Mouse (Mus musculus): ENCODE data around the gene Mroh7. TPM values are rescaled to one million over a fixed set of nuclear protein-coding genes. Genes with fewer than 3 reads are reported as not detected.

Gene Mroh7
- polyA plus RNA-seq (2014; fragmentation: Illumina TruSeq; extraction: RNeasy Lipid Tissue Mini Kit (QIAGEN cat#74804); ENCODE audit: low read depth, low replicate concordance) = 1.3 TPM

DNA sequence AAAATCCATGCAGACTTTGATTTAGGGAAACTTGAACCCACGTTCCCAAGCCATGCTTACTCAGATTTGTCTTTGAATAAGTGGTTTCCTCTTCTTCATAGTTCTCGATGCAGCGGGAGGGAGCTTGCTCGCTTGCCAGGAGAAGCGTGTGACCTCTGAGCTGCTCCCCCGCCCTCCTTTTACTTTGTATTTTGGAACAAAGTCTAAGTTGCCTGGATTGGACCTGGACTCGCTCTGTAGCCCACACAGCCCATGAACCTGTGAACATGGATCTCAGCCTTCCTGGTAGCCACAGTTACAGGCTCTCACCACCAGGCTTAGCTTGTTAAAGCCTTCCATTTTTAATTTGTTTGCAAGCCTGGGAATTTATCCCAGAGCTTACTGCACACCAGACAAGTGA is at the start of gene Mroh7:
Gene Mroh7 (minus strand): TSS at position 112 of the 400 bp plus-strand sequence.

DNA sequence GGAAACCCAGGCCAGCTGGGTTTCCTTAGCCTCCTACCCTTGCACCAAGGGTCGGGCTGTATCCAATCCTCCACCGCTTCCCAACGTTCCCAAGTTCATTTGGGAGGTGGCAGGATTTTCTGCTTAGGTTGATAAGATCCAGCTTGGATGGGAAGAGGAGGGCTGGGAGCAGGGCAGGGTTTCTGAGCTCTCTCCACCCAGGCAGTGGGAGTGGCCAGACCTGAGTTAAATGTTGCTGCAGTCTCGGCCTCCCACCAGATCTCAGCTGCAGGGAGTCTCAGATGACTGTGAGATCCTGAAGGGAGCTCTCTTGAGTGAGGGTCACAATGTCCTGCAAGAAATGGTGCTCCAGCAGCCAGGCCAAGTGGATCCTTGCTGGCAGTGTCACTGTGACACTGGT is 2.9 kb upstream of the Mroh7 start, which contains the start of gene Fam151a:
Gene Fam151a (plus strand): TSS at position 254 of the 400 bp plus-strand sequence.

DNA sequence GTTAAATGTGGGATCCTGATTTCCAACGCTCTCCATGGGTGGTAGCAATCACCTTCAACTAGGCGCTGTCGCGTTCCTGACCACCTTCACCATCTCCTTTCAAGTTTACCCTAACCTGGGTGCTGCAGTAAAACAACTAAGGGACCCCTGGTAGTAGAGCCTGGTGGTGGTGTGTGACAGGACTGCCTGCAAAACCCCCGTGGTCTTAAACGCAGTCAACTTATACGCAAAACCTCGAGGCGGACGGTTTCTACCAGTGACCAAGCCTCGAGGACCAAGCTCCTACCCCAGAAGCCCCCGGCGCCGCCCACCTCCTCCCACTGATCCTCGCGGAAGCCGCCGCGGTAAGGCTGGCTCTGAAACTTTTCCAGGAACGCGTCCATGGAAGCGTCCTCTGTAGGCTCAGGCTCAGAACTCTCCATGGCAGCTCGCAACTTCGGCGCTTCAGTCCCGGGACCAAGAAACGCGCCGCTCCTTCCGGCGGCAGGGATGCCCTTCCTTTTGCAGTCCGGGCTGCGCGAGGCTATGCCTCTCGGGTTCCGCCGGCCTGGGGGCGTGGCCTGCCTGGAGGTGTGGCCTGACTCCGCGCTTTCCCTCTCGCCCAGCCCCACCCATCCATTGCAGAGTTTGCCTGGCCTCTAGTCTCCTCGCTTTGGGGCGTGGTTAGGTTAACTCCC is 52.1 kb downstream of the Mroh7 start, which contains the start of gene Ttc4:
Gene Ttc4 (minus strand): TSS at position 503 of the 677 bp plus-strand sequence.

GRCm38 (mm10) chr4:106650833-106651527 is 79.7 kb downstream of the Mroh7 start, which contains the start of gene Pars2:
Gene Pars2, plus strand, starts transcription at chr4:106651069.

Other genes with a start within 250 kb of the Mroh7 start
- gene Bsnd, start 238.6 kb downstream of the Mroh7 start, polyA plus RNA-seq (2014; fragmentation: Illumina TruSeq; extraction: RNeasy Lipid Tissue Mini Kit (QIAGEN cat#74804); ENCODE audit: low read depth, low replicate concordance) = 13.1 TPM
- 6.8 TPM for gene Dhcr24, start 169.9 kb downstream of the Mroh7 start, polyA plus RNA-seq (2014; fragmentation: Illumina TruSeq; extraction: RNeasy Lipid Tissue Mini Kit (QIAGEN cat#74804); ENCODE audit: low read depth, low replicate concordance)
- not detected for gene Lexm, start 113.7 kb downstream of the Mroh7 start, polyA plus RNA-seq (2014; fragmentation: Illumina TruSeq; extraction: RNeasy Lipid Tissue Mini Kit (QIAGEN cat#74804); ENCODE audit: low read depth, low replicate concordance)
- gene Ttc22, start 108.5 kb downstream of the Mroh7 start, polyA plus RNA-seq (2014; fragmentation: Illumina TruSeq; extraction: RNeasy Lipid Tissue Mini Kit (QIAGEN cat#74804); ENCODE audit: low read depth, low replicate concordance) = 0.32 TPM
- 2.5 TPM for gene Pars2, start 79.9 kb downstream of the Mroh7 start, polyA plus RNA-seq (2014; fragmentation: Illumina TruSeq; extraction: RNeasy Lipid Tissue Mini Kit (QIAGEN cat#74804); ENCODE audit: low read depth, low replicate concordance)
- 28.8 TPM for gene Ttc4, start 52.0 kb downstream of the Mroh7 start, polyA plus RNA-seq (2014; fragmentation: Illumina TruSeq; extraction: RNeasy Lipid Tissue Mini Kit (QIAGEN cat#74804); ENCODE audit: low read depth, low replicate concordance)
- gene Fam151a, start 3.0 kb upstream of the Mroh7 start, polyA plus RNA-seq (2014; fragmentation: Illumina TruSeq; extraction: RNeasy Lipid Tissue Mini Kit (QIAGEN cat#74804); ENCODE audit: low read depth, low replicate concordance) = 5.1 TPM
- gene Acot11, start 74.1 kb upstream of the Mroh7 start, polyA plus RNA-seq (2014; fragmentation: Illumina TruSeq; extraction: RNeasy Lipid Tissue Mini Kit (QIAGEN cat#74804); ENCODE audit: low read depth, low replicate concordance) = 2.3 TPM
- 35.0 TPM for gene Ssbp3, start 179.8 kb upstream of the Mroh7 start, polyA plus RNA-seq (2014; fragmentation: Illumina TruSeq; extraction: RNeasy Lipid Tissue Mini Kit (QIAGEN cat#74804); ENCODE audit: low read depth, low replicate concordance)